Mouse (Mus musculus): ENCODE measurements at regions not wholly inside any gene's neighbourhood (a gene's known extent, or its start where the extent isn't known, plus 50 kb on each side); places are given as distances from the start of the nearest gene placed in this dataset.

DNA sequence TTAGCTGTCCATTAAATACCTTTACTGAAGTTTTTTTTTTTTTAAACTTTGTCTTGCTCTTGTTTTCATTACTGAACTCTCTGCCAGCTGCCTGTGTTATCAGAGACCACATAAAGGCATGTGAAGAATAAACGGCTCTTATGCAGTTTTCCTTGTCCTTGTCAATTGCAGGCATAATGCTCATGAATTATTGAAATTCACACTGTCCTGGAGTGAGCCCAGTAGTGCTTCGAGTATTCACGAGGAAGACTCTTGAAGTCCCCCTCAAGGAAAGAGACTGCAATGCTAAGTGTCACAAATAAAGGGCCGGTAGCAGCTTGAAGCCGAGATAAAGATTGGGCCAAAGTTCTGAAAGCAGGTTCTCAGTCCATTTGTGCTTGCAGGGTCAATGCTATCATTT is 144.7 kb upstream of the Igfbp7 start:
- H3K4me1 ChIP-seq (ENCODE audit: control insufficient read depth, low read depth, low read length) = no peaks in the 10 kb centered on the region
- WGBS (ENCODE audit: insufficient replicate concordance) = 66% methylated on average over 5 of the region's 5 CpGs
- no peak for ATAC-seq (ENCODE audit: low read depth)

DNA sequence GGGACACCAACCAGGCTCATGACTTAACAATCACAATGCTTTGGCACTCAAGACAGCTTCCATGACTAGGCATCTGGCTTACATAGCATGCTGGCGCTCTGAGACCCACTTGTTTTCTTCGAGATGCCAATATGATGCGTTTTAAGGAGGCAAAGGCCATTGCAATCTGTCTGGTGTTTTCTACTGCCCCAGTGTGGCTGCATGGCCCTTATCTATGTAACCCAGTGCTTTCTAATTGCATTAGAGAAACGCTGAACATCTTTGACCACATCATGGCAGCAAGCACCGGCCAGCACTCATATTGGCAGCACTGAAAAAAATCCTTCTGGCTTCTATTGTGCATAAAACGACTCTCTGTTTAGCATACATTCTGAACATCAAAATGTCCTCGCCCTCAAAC is 144.2 kb upstream of the Igfbp7 start:
- no peak overlapping the region for H3K27ac ChIP-seq (ENCODE audit: low read length)
- H3K36me3 ChIP-seq (ENCODE audit: control insufficient read depth, insufficient read depth) = no peaks in the 10 kb centered on the region
- no peak overlapping the region for H3K4me2 ChIP-seq (ENCODE audit: low read depth, low read length)
- 62% methylated on average over 7 of the region's 7 CpGs for WGBS (ENCODE audit: insufficient replicate concordance)
- no peaks in the 10 kb centered on the region for H3K4me1 ChIP-seq (ENCODE audit: control insufficient read depth, low read depth, low read length)
- no peaks in the 10 kb centered on the region for H3K27me3 ChIP-seq (ENCODE audit: control insufficient read depth, insufficient read depth, low read depth, low read length)
- no peaks in the 10 kb centered on the region for H3K9me3 ChIP-seq (replicated peaks; ENCODE audit: control insufficient read depth, low read length)
- no peak overlapping the region for H3K4me3 ChIP-seq (ENCODE audit: low read depth, low read length)
- no peak overlapping the region for H3K9ac ChIP-seq (ENCODE audit: low read depth, low read length)
- no peak for ATAC-seq (ENCODE audit: low read depth)

More for the DNA sequence above, 144.7 kb upstream of the Igfbp7 start:
- H3K27ac ChIP-seq (ENCODE audit: low read length) = no peak overlapping the region
- no peaks in the 10 kb centered on the region for H3K9me3 ChIP-seq (replicated peaks; ENCODE audit: control insufficient read depth, low read length)
- no peaks in the 10 kb centered on the region for H3K36me3 ChIP-seq (ENCODE audit: control insufficient read depth, insufficient read depth)
- H3K4me3 ChIP-seq (ENCODE audit: low read depth, low read length) = no peak overlapping the region
- H3K4me2 ChIP-seq (ENCODE audit: low read depth, low read length) = no peak overlapping the region
- no peaks in the 10 kb centered on the region for H3K27me3 ChIP-seq (ENCODE audit: control insufficient read depth, insufficient read depth, low read depth, low read length)
- no peak overlapping the region for H3K9ac ChIP-seq (ENCODE audit: low read depth, low read length)

DNA sequence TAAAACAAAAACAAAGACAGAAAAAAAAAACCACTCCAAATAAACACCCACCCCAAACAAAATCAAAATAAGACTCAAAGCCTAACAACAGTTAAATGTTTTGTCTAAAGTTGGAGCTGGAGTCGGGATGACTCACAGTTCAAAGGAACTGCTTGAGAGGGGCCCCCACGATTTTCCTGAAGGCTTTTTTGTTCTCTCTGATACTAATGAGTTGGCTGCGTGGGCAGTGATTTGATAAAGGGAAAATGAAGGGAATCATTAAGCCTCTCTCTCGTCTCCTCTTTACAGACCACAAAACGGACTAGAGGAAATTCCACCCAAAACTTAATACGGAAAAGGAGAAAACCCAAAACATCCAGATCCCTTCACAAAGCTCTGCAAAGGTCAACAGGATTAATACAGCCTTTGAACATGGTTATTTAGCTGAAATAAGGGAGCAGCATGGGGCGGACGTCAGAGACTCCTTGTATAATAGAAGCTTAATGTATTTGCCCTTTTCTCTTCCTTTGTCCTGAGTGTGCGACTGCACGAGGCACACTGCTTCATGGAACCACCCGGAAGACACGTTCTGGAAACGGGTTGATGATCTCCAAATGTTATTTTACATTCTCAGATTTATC is 138.3 kb upstream of the Igfbp7 start:
- H3K4me1 ChIP-seq (ENCODE audit: control insufficient read depth, low read depth, low read length) = no peaks in the 10 kb centered on the region
- H3K9me3 ChIP-seq (replicated peaks; ENCODE audit: control insufficient read depth, low read length) = no peaks in the 10 kb centered on the region; the same call in 1 of the 2 replicates
- no peak overlapping the region for H3K4me2 ChIP-seq (ENCODE audit: low read depth, low read length)
- no peaks in the 10 kb centered on the region for H3K36me3 ChIP-seq (ENCODE audit: control insufficient read depth, insufficient read depth)
- H3K4me3 ChIP-seq (ENCODE audit: low read depth, low read length) = no peak overlapping the region
- ATAC-seq (ENCODE audit: low read depth) = no peak
- 58% methylated on average over 13 of the region's 13 CpGs for WGBS (ENCODE audit: insufficient replicate concordance)
- H3K27me3 ChIP-seq (ENCODE audit: control insufficient read depth, insufficient read depth, low read depth, low read length) = no peaks in the 10 kb centered on the region
- H3K9ac ChIP-seq (ENCODE audit: low read depth, low read length) = no peak overlapping the region
- H3K27ac ChIP-seq (ENCODE audit: low read length) = no peak overlapping the region

DNA sequence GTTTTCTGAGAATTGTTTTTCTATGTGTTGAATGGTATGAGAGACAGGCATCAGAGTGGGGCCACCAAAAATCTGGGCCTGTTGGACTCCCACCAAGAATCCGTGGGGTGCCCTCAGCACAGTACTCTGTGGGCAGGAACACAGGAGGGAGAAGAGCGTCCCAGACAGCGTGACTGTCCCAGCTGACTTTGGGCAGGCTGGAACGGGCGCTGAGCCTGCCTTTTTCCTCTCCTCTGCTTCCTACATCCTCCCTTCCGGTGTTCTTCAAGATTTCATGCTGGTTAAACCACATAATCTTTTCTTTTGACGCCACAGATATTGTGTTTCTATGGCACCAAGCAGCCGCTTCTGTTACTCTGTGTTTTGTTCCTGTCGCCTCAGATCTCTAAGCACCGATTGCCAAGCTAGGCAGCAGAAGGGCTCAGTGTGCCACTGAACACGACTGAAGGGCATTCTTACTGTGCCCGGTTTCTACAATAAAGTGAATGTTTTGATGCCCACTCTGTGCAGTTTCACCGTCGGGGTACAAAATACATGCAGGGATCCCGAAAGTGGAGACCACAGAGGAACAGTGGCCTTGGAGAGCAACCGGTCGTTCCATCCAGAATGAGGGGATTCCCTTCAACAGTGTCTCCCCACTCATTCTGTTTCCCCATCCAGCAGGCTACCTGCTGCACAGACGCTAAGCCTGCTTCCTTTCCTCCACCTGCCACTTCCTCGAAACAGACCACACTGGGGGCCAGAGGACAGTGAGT is 124.6 kb upstream of the Igfbp7 start:
- 55% methylated on average over 19 of the region's 19 CpGs for WGBS (ENCODE audit: insufficient replicate concordance)
- no peak for ATAC-seq (ENCODE audit: low read depth)
- no peaks in the 10 kb centered on the region for H3K27me3 ChIP-seq (ENCODE audit: control insufficient read depth, insufficient read depth, low read depth, low read length)

DNA sequence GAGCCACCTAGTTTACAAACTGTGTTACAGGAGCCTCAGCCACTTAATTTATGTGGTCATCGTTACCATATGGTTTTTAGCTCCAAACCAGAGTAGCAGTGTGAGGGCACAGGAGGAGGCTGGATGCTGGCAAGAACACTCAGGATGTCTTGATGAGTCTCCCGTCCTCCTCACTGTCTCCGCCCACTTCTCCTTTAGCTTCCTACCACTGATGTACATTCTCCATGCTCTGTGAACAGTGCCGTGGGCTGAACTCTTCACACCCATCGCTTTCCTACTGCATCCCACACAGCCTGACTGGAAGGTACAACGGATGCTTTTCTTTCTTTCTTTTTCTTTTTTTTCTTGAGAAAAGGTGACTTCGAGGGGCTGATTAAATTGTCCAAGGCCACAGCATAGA is 122.5 kb upstream of the Igfbp7 start:
- ATAC-seq (ENCODE audit: low read depth) = no peak
- WGBS (ENCODE audit: insufficient replicate concordance) = 62% methylated on average over 7 of the region's 7 CpGs

More for the DNA sequence above, 124.6 kb upstream of the Igfbp7 start:
- Histone ChIP-seq H3K9me3 (replicated peaks; ENCODE audit: control insufficient read depth, low read length) (no peaks in the 10 kb centered on the region), H3K4me2 (ENCODE audit: low read depth, low read length) (no peak overlapping the region), H3K27ac (ENCODE audit: low read length) (no peak overlapping the region), H3K4me3 (ENCODE audit: low read depth, low read length) (no peak overlapping the region), H3K36me3 (ENCODE audit: control insufficient read depth, insufficient read depth) (no peaks in the 10 kb centered on the region), H3K9ac (ENCODE audit: low read depth, low read length) (no peak overlapping the region), H3K4me1 (ENCODE audit: control insufficient read depth, low read depth, low read length) (no peaks in the 10 kb centered on the region)

DNA sequence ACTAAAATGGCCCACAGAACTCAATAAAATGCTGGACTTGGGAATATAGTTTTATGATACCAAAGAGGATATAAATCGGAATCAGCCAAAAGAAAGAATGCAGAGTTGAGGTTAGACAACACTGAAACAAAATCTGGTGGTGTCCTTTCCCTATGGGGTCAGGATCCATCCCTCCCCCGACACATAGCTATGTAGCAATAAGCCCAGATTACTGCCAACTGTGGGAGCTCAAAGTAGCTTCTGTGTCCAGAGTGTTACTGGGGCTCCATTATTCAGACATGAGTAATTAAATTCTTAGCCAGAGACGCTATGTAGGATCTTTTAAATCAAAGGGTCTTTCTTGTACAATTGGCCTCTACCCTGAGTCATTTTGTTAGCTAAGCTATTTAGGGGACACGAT is 109.4 kb upstream of the Igfbp7 start:
- Histone ChIP-seq H3K36me3 (ENCODE audit: control insufficient read depth, insufficient read depth) (no peaks in the 10 kb centered on the region), H3K27ac (ENCODE audit: low read length) (no peak overlapping the region), H3K27me3 (ENCODE audit: control insufficient read depth, insufficient read depth, low read depth, low read length) (no peaks in the 10 kb centered on the region), H3K9ac (ENCODE audit: low read depth, low read length) (no peak overlapping the region), H3K4me1 (ENCODE audit: control insufficient read depth, low read depth, low read length) (no peaks in the 10 kb centered on the region), H3K4me2 (ENCODE audit: low read depth, low read length) (no peak overlapping the region), H3K9me3 (replicated peaks; ENCODE audit: control insufficient read depth, low read length) (no peaks in the 10 kb centered on the region), H3K4me3 (ENCODE audit: low read depth, low read length) (no peak overlapping the region)
- 58% methylated on average over 4 of the region's 4 CpGs for WGBS (ENCODE audit: insufficient replicate concordance)
- no peak for ATAC-seq (ENCODE audit: low read depth)

More for the DNA sequence above, 122.5 kb upstream of the Igfbp7 start:
- Histone ChIP-seq H3K9me3 (replicated peaks; ENCODE audit: control insufficient read depth, low read length) (no peaks in the 10 kb centered on the region), H3K4me3 (ENCODE audit: low read depth, low read length) (no peak overlapping the region), H3K9ac (ENCODE audit: low read depth, low read length) (no peak overlapping the region), H3K27ac (ENCODE audit: low read length) (no peak overlapping the region), H3K36me3 (ENCODE audit: control insufficient read depth, insufficient read depth) (no peaks in the 10 kb centered on the region), H3K27me3 (ENCODE audit: control insufficient read depth, insufficient read depth, low read depth, low read length) (no peaks in the 10 kb centered on the region), H3K4me2 (ENCODE audit: low read depth, low read length) (no peak overlapping the region), H3K4me1 (ENCODE audit: control insufficient read depth, low read depth, low read length) (no peaks in the 10 kb centered on the region)

DNA sequence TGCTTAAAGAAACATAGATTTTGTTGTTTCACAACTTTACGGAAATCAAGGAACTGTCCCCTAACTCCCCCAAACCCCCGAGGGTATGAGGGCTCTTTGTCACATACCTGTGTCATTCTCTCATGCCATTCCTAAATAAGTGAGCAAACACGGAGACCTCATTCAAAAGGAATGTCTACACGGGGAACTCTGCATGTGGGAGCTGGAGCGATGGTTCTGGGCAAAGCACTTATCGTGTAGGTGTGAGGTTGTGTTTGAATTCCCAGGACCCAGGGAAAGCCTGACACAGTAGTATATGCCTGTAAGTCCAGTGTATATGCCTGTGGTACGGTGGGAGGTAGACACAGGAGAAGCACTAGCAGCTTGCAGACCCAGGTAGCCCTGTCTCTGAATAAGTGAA is 107.6 kb upstream of the Igfbp7 start:
- no peak overlapping the region for H3K4me2 ChIP-seq (ENCODE audit: low read depth, low read length)
- H3K4me1 ChIP-seq (ENCODE audit: control insufficient read depth, low read depth, low read length) = no peaks in the 10 kb centered on the region
- H3K9ac ChIP-seq (ENCODE audit: low read depth, low read length) = no peak overlapping the region
- no peak overlapping the region for H3K27ac ChIP-seq (ENCODE audit: low read length)
- ATAC-seq (ENCODE audit: low read depth) = no peak
- no peaks in the 10 kb centered on the region for H3K36me3 ChIP-seq (ENCODE audit: control insufficient read depth, insufficient read depth)
- 67% methylated on average over 7 of the region's 7 CpGs for WGBS (ENCODE audit: insufficient replicate concordance)
- no peaks in the 10 kb centered on the region for H3K27me3 ChIP-seq (ENCODE audit: control insufficient read depth, insufficient read depth, low read depth, low read length)
- H3K4me3 ChIP-seq (ENCODE audit: low read depth, low read length) = no peak overlapping the region
- no peaks in the 10 kb centered on the region for H3K9me3 ChIP-seq (replicated peaks; ENCODE audit: control insufficient read depth, low read length)

DNA sequence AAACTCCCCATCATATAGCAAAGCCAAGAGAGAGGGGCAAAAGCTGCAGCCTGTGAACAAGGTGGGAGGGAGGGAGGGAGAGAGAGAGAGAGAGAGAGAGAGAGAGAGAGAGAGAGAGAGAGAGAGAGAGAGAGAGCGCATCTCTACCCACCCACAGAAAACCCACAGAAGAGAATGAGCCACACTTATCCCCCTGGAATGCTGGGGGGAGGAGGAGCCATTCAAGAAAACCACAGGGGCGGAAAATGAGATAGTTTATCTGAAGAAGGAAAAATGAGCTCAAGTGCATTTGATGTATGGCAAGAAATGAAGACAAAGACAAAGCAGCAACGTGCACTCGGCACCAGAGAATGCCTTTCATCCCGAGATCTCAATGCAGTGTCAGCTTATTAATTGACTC is 94.8 kb upstream of the Igfbp7 start:
- no peak for ATAC-seq (ENCODE audit: low read depth)
- Histone ChIP-seq H3K27me3 (ENCODE audit: control insufficient read depth, insufficient read depth, low read depth, low read length) (no peaks in the 10 kb centered on the region), H3K4me3 (ENCODE audit: low read depth, low read length) (no peak overlapping the region), H3K4me2 (ENCODE audit: low read depth, low read length) (no peak overlapping the region), H3K27ac (ENCODE audit: low read length) (no peak overlapping the region), H3K4me1 (ENCODE audit: control insufficient read depth, low read depth, low read length) (no peaks in the 10 kb centered on the region), H3K9me3 (replicated peaks; ENCODE audit: control insufficient read depth, low read length) (no peaks in the 10 kb centered on the region), H3K36me3 (ENCODE audit: control insufficient read depth, insufficient read depth) (no peaks in the 10 kb centered on the region), H3K9ac (ENCODE audit: low read depth, low read length) (no peak overlapping the region)
- WGBS (ENCODE audit: insufficient replicate concordance) = 56% methylated on average over 5 of the region's 5 CpGs

DNA sequence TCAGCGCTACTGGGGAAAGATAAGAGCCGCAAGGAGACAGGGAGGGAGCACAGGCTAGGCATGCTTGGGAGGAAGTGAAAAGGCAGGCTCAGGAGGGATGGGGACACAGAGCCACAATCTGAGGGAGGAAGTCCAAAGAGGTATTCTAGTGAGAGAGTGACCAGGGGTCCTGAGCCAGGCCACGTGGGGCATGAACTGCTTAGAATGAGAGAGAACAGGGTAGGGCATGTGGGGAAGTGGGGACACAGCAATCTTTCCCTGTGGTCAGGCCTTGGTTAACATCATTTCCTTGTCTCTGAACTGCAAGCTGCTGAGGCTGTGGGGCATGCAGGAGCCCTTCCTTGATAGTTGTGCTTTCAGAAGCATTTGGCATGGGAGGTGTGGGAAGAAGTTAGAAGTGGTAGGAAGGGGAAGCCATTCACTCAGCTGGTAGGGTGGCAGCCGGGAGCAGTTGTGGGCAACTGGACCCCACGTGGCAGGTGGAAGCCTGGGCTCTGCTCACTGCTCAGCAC is 92.2 kb upstream of the Igfbp7 start:
- Histone ChIP-seq H3K9me3 (replicated peaks; ENCODE audit: control insufficient read depth, low read length) (no peaks in the 10 kb centered on the region), H3K27ac (ENCODE audit: low read length) (no peak overlapping the region), H3K4me2 (ENCODE audit: low read depth, low read length) (no peak overlapping the region), H3K4me1 (ENCODE audit: control insufficient read depth, low read depth, low read length) (no peaks in the 10 kb centered on the region), H3K27me3 (ENCODE audit: control insufficient read depth, insufficient read depth, low read depth, low read length) (no peaks in the 10 kb centered on the region), H3K36me3 (ENCODE audit: control insufficient read depth, insufficient read depth) (no peaks in the 10 kb centered on the region), H3K9ac (ENCODE audit: low read depth, low read length) (no peak overlapping the region), H3K4me3 (ENCODE audit: low read depth, low read length) (no peak overlapping the region)
- ATAC-seq (ENCODE audit: low read depth) = no peak
- 7% methylated on average over 5 of the region's 5 CpGs for WGBS (ENCODE audit: insufficient replicate concordance)

All from liver, embryonic 16.5 days (tissue).